Mouse (Mus musculus): Measurements from ENCODE around the gene Mindy1. TPM values are rescaled to one million over a fixed set of nuclear protein-coding genes. Genes with fewer than 3 reads are reported as not detected.

Gene Mindy1
- polyA plus RNA-seq, 1 experiment from 2014 or later = 54.6 TPM

- Histone ChIP-seq H3K9ac (ENCODE audit: low read length) (no peak overlapping the region), H3K27ac (ENCODE audit: low read length) (no peak overlapping the region)
- WGBS = 68% methylated on average over 5 of the region's 5 CpGs
These were observed 4.7 kb upstream of the Mindy1 start for GRCm38 (mm10) chr3:95276428-95276934.

GRCm38 (mm10) chr3:95277149-95277551, 4.0 kb upstream of the Mindy1 start:
- no peaks in the 10 kb centered on the region for H3K27me3 ChIP-seq (ENCODE audit: control insufficient read depth, insufficient read depth, low read length)
- H3K27ac ChIP-seq (ENCODE audit: low read length) = 0 out of 2 replicates have a peak overlapping the region, but pooled peaks have one; percentile 10
- no peak overlapping the region for H3K4me3 ChIP-seq (replicated peaks; ENCODE audit: low read length)
- no peak for ATAC-seq (ENCODE audit: insufficient read depth, low FRiP score)
- H3K4me1 ChIP-seq (ENCODE audit: control insufficient read depth, insufficient read depth, low read length) = peaks cover 10% of the 10 kb centered on the region
- WGBS = 84% methylated on average over 1 of the region's 1 CpGs
- H3K36me3 ChIP-seq (ENCODE audit: control insufficient read depth, insufficient read depth, low read length) = no peaks in the 10 kb centered on the region
- H3K9ac ChIP-seq (ENCODE audit: low read length) = no peak overlapping the region
- H3K9me3 ChIP-seq (replicated peaks; ENCODE audit: control insufficient read depth, low read length) = no peaks in the 10 kb centered on the region
- no peak overlapping the region for H3K4me2 ChIP-seq (ENCODE audit: low read depth, low read length)

More at GRCm38 (mm10) chr3:95276428-95276934, 4.7 kb upstream of the Mindy1 start:
- no peak overlapping the region for H3K4me2 ChIP-seq (ENCODE audit: low read depth, low read length)
- H3K36me3 ChIP-seq (ENCODE audit: control insufficient read depth, insufficient read depth, low read length) = no peaks in the 10 kb centered on the region
- H3K4me3 ChIP-seq (replicated peaks; ENCODE audit: low read length) = no peak overlapping the region
- no peak for ATAC-seq (ENCODE audit: insufficient read depth, low FRiP score)
- H3K27me3 ChIP-seq (ENCODE audit: control insufficient read depth, insufficient read depth, low read length) = no peaks in the 10 kb centered on the region
- H3K9me3 ChIP-seq (replicated peaks; ENCODE audit: control insufficient read depth, low read length) = no peaks in the 10 kb centered on the region
- peaks cover 10% of the 10 kb centered on the region for H3K4me1 ChIP-seq (ENCODE audit: control insufficient read depth, insufficient read depth, low read length)

- H3K27ac ChIP-seq (ENCODE audit: low read length) = peak overlapping the region; percentile 94
- peak overlapping the region; percentile 83 for H3K4me3 ChIP-seq (replicated peaks; ENCODE audit: low read length)
- no peaks in the 10 kb centered on the region for H3K9me3 ChIP-seq (replicated peaks; ENCODE audit: control insufficient read depth, low read length)
- peak overlapping the region; percentile 95 for H3K4me2 ChIP-seq (ENCODE audit: low read depth, low read length)
- H3K9ac ChIP-seq (ENCODE audit: low read length) = peak overlapping the region; percentile 90
- no peaks in the 10 kb centered on the region for H3K27me3 ChIP-seq (ENCODE audit: control insufficient read depth, insufficient read depth, low read length)
- H3K4me1 ChIP-seq (ENCODE audit: control insufficient read depth, insufficient read depth, low read length) = peaks cover 24% of the 10 kb centered on the region
- H3K36me3 ChIP-seq (ENCODE audit: control insufficient read depth, insufficient read depth, low read length) = no peaks in the 10 kb centered on the region
- 6% methylated on average over 8 of the region's 8 CpGs for WGBS
- ATAC-seq (ENCODE audit: insufficient read depth, low FRiP score) = no peak
These were observed 398 bp upstream of the Mindy1 start for GRCm38 (mm10) chr3:95280747-95281146.

GRCm38 (mm10) chr3:95282381-95282864, 1.3 kb downstream of the Mindy1 start:
- H3K4me3 ChIP-seq (replicated peaks; ENCODE audit: low read length) = peak overlapping the region; percentile 83
- H3K27me3 ChIP-seq (ENCODE audit: control insufficient read depth, insufficient read depth, low read length) = no peaks in the 10 kb centered on the region
- no peaks in the 10 kb centered on the region for H3K36me3 ChIP-seq (ENCODE audit: control insufficient read depth, insufficient read depth, low read length)
- no peaks in the 10 kb centered on the region for H3K9me3 ChIP-seq (replicated peaks; ENCODE audit: control insufficient read depth, low read length)
- 0 out of 2 replicates have a peak, but pooled peaks have one; percentile 0 for ATAC-seq (ENCODE audit: insufficient read depth, low FRiP score)
- H3K27ac ChIP-seq (ENCODE audit: low read length) = peak overlapping the region; percentile 99
- WGBS = under 1% methylated on average over 11 of the region's 11 CpGs
- H3K4me1 ChIP-seq (ENCODE audit: control insufficient read depth, insufficient read depth, low read length) = peaks cover 20% of the 10 kb centered on the region
- H3K4me2 ChIP-seq (ENCODE audit: low read depth, low read length) = peak overlapping the region; percentile 95
- peak overlapping the region; percentile 89 for H3K9ac ChIP-seq (ENCODE audit: low read length)

- Histone ChIP-seq H3K4me1 (ENCODE audit: control insufficient read depth, insufficient read depth, low read length) (peaks cover 18% of the 10 kb centered on the region), H3K4me2 (ENCODE audit: low read depth, low read length) (peak overlapping the region; percentile 95), H3K27ac (ENCODE audit: low read length) (peak overlapping the region; percentile 99), H3K9me3 (replicated peaks; ENCODE audit: control insufficient read depth, low read length) (no peaks in the 10 kb centered on the region), H3K4me3 (replicated peaks; ENCODE audit: low read length) (peak overlapping the region; percentile 83), H3K9ac (ENCODE audit: low read length) (peak overlapping the region; percentile 89), H3K27me3 (ENCODE audit: control insufficient read depth, insufficient read depth, low read length) (no peaks in the 10 kb centered on the region), H3K36me3 (ENCODE audit: control insufficient read depth, insufficient read depth, low read length) (0 out of 2 replicates have a peak, but pooled peaks cover under 1% of the 10 kb centered on the region)
- peak; percentile 73 for ATAC-seq (ENCODE audit: insufficient read depth, low FRiP score)
- WGBS = under 1% methylated on average over 51 of the region's 51 CpGs
These were observed 1.9 kb downstream of the Mindy1 start for GRCm38 (mm10) chr3:95282865-95283588.

- ATAC-seq (ENCODE audit: insufficient read depth, low FRiP score) = no peak
- Histone ChIP-seq H3K4me1 (ENCODE audit: control insufficient read depth, insufficient read depth, low read length) (peaks cover 18% of the 10 kb centered on the region), H3K4me2 (ENCODE audit: low read depth, low read length) (peak overlapping the region; percentile 95), H3K27me3 (ENCODE audit: control insufficient read depth, insufficient read depth, low read length) (no peaks in the 10 kb centered on the region), H3K9ac (ENCODE audit: low read length) (peak overlapping the region; percentile 89), H3K36me3 (ENCODE audit: control insufficient read depth, insufficient read depth, low read length) (peaks cover 6% of the 10 kb centered on the region; the same call in 1 of the 2 replicates), H3K4me3 (replicated peaks; ENCODE audit: low read length) (peak overlapping the region; percentile 83), H3K27ac (ENCODE audit: low read length) (peak overlapping the region; percentile 99), H3K9me3 (replicated peaks; ENCODE audit: control insufficient read depth, low read length) (no peaks in the 10 kb centered on the region)
- WGBS = 1% methylated on average over 7 of the region's 7 CpGs
These were observed 2.4 kb downstream of the Mindy1 start for GRCm38 (mm10) chr3:95283589-95283941.

GRCm38 (mm10) chr3:95284062-95284461, 2.9 kb downstream of the Mindy1 start:
- ATAC-seq (ENCODE audit: insufficient read depth, low FRiP score) = no peak
- peak overlapping the region; percentile 99 for H3K27ac ChIP-seq (ENCODE audit: low read length)
- peak overlapping the region; percentile 83 for H3K4me3 ChIP-seq (replicated peaks; ENCODE audit: low read length)
- peaks cover 7% of the 10 kb centered on the region; the same call in 1 of the 2 replicates for H3K36me3 ChIP-seq (ENCODE audit: control insufficient read depth, insufficient read depth, low read length)
- peak overlapping the region; percentile 95 for H3K4me2 ChIP-seq (ENCODE audit: low read depth, low read length)
- WGBS = 14% methylated on average over 1 of the region's 1 CpGs
- no peaks in the 10 kb centered on the region for H3K27me3 ChIP-seq (ENCODE audit: control insufficient read depth, insufficient read depth, low read length)
- peaks cover 18% of the 10 kb centered on the region for H3K4me1 ChIP-seq (ENCODE audit: control insufficient read depth, insufficient read depth, low read length)
- no peaks in the 10 kb centered on the region for H3K9me3 ChIP-seq (replicated peaks; ENCODE audit: control insufficient read depth, low read length)
- H3K9ac ChIP-seq (ENCODE audit: low read length) = peak overlapping the region; percentile 89

GRCm38 (mm10) chr3:95284501-95285281, 3.5 kb downstream of the Mindy1 start:
- no peaks in the 10 kb centered on the region for H3K9me3 ChIP-seq (replicated peaks; ENCODE audit: control insufficient read depth, low read length)
- peaks cover 18% of the 10 kb centered on the region for H3K4me1 ChIP-seq (ENCODE audit: control insufficient read depth, insufficient read depth, low read length)
- H3K27ac ChIP-seq (ENCODE audit: low read length) = peak overlapping the region; percentile 99; the same call in 1 of the 2 replicates
- no peaks in the 10 kb centered on the region for H3K27me3 ChIP-seq (ENCODE audit: control insufficient read depth, insufficient read depth, low read length)
- H3K4me2 ChIP-seq (ENCODE audit: low read depth, low read length) = peak overlapping the region; percentile 95
- ATAC-seq (ENCODE audit: insufficient read depth, low FRiP score) = no peak
- H3K36me3 ChIP-seq (ENCODE audit: control insufficient read depth, insufficient read depth, low read length) = peaks cover 7% of the 10 kb centered on the region; the same call in 1 of the 2 replicates
- peak overlapping the region; percentile 83 for H3K4me3 ChIP-seq (replicated peaks; ENCODE audit: low read length)
- WGBS = 76% methylated on average over 12 of the region's 12 CpGs
- H3K9ac ChIP-seq (ENCODE audit: low read length) = peak overlapping the region; percentile 29

Data from stomach, embryonic 16.5 days (tissue).